Comparison of ENCODE assay signal across 7 mouse cellular contexts in genomic region chr7:127206606-127207005, GRCm38 (mm10). TPM values are rescaled to one million over a fixed set of nuclear protein-coding genes. Genes with fewer than 3 reads are reported as not detected.
DNase-seq lines count a peak whose midpoint lies in the region; ATAC-seq and TF ChIP-seq lines count a peak whose summit lies in the region.

No protein-coding gene starts in this region.

- H3K4me2 ChIP-seq in forebrain, postnatal 0 days (ENCODE audit: low read depth), result peak overlapping the region; percentile 98
- peak overlapping the region; percentile 95 for H3K4me2 ChIP-seq in lung, postnatal 0 days (replicated peaks; ENCODE audit: low read depth, low read length)

- H3K9ac ChIP-seq in forebrain, postnatal 0 days, result peak overlapping the region; percentile 72
- peak overlapping the region; percentile 84 for H3K9ac ChIP-seq in lung, postnatal 0 days (replicated peaks; ENCODE audit: low read depth)

- 50% methylated on average over 2 of the region's 2 CpGs for WGBS in forebrain, postnatal 0 days
- whole genome bisulfite sequencing in lung, postnatal 0 days, result 27% methylated on average over 2 of the region's 2 CpGs

- no peak for ATAC-seq in forebrain, postnatal 0 days
- ATAC-seq in lung, postnatal 0 days, result no peak

- DNase-seq in 3T3-L1 (ENCODE audit: low read depth, low spot score), result peak; percentile 20
- no peak for DNase-seq in forebrain, postnatal 0 days
- DNase-seq in lung, postnatal 0 days (ENCODE audit: low spot score), result peak; percentile 61
- no peak for DNase-seq in adrenal gland, postnatal 25 days
- DNase-seq in frontal cortex, adult 2 months (ENCODE audit: extremely low spot score in 1 of 2, low spot score in 1 of 2), result no peak
- DNase-seq in adrenal gland, adult 2 months, result no peak

- no peak overlapping the region for H3K27ac ChIP-seq in forebrain, postnatal 0 days (ENCODE audit: low read depth, low read length)
- 0 out of 2 replicates have a peak overlapping the region, but pooled peaks have one; percentile 85 for H3K27ac ChIP-seq in lung, postnatal 0 days (ENCODE audit: low read length)

- H3K36me3 ChIP-seq in E14TG2a.4 (ENCODE audit: insufficient read depth, low read length), result peaks cover 46% of the 10 kb centered on the region
- peaks cover 16% of the 10 kb centered on the region for H3K36me3 ChIP-seq in forebrain, postnatal 0 days (ENCODE audit: insufficient read depth)
- H3K36me3 ChIP-seq in lung, postnatal 0 days (ENCODE audit: insufficient read depth, low read length), result no peaks in the 10 kb centered on the region; the same call in 1 of the 2 replicates

- H3K4me1 ChIP-seq in E14TG2a.4 (replicated peaks; ENCODE audit: low read depth, low read length), result peaks cover 75% of the 10 kb centered on the region
- H3K4me1 ChIP-seq in forebrain, postnatal 0 days (ENCODE audit: insufficient read depth), result peaks cover 15% of the 10 kb centered on the region
- peaks cover 11% of the 10 kb centered on the region; the same call in 1 of the 2 replicates for H3K4me1 ChIP-seq in lung, postnatal 0 days (ENCODE audit: insufficient read depth, low read depth, low read length)

- no peak for TF ChIP-seq EP300 in lung, postnatal 0 days (IDR thresholded peaks at IDR 0.05)

- no peaks in the 10 kb centered on the region for H3K27me3 ChIP-seq in E14TG2a.4 (ENCODE audit: insufficient read depth, low read length)
- H3K27me3 ChIP-seq in forebrain, postnatal 0 days (ENCODE audit: insufficient read depth, low read length), result no peaks in the 10 kb centered on the region
- no peaks in the 10 kb centered on the region for H3K27me3 ChIP-seq in lung, postnatal 0 days (replicated peaks; ENCODE audit: insufficient read depth, low read length)

- no peaks in the 10 kb centered on the region for H3K9me3 ChIP-seq in E14TG2a.4 (ENCODE audit: low read length)
- no peaks in the 10 kb centered on the region for H3K9me3 ChIP-seq in forebrain, postnatal 0 days (ENCODE audit: low read length)
- no peaks in the 10 kb centered on the region for H3K9me3 ChIP-seq in lung, postnatal 0 days (ENCODE audit: low read length)

- peak overlapping the region; percentile 95 for H3K4me3 ChIP-seq in E14TG2a.4 (replicated peaks; ENCODE audit: low read length)
- H3K4me3 ChIP-seq in forebrain, postnatal 0 days (ENCODE audit: low read depth, low read length), result peak overlapping the region; percentile 92
- peak overlapping the region; percentile 85 for H3K4me3 ChIP-seq in lung, postnatal 0 days (ENCODE audit: low read depth, low read length)

- no peak for TF ChIP-seq CTCF in E14TG2a.4 (conservative IDR thresholded peaks at IDR 0.05; ENCODE audit: low read length)
- no peak for TF ChIP-seq CTCF in forebrain, postnatal 0 days (IDR thresholded peaks at IDR 0.05; ENCODE audit: low read depth)
- TF ChIP-seq CTCF in lung, postnatal 0 days (IDR thresholded peaks at IDR 0.05), result no peak

RNA-seq across cellular contexts. Expression of gene Tbc1d10b, which starts 1.7 kb away (rescaled TPM):
- 63.8 and 68.7 TPM in 2 replicates for total RNA-seq in forebrain, postnatal 0 days (2014; rRNA removed)
- polyA plus RNA-seq in forebrain, postnatal 0 days (2015; fragmentation: Nextera tagmentation; extraction: Ambion mirVana), result 18.1 and 24.8 TPM in 2 replicates
- 14.4 and 15.0 TPM in 2 replicates for polyA plus RNA-seq in lung, postnatal 0 days (2015; fragmentation: Nextera tagmentation; extraction: Ambion mirVana)
- total RNA-seq in adrenal gland, postnatal 25 days (2021), result 51.9 and 53.1 TPM in 2 replicates
- 60.3 and 77.8 TPM in 2 replicates for polyA plus RNA-seq in frontal cortex, adult 2 months (2012; rRNA removed)
- total RNA-seq in adrenal gland, adult 2 months (2021), result 10 to 100 TPM; 36.0 to 43.6 TPM
- 31.5 and 35.1 TPM in 2 replicates for polyA plus RNA-seq in adrenal gland, adult 2 months (2012; rRNA removed)

RNA-seq across cellular contexts. Expression of gene Mylpf, which starts 2.1 kb away (rescaled TPM):
- 0.52 and 1.6 TPM in 2 replicates for total RNA-seq in forebrain, postnatal 0 days (2014; rRNA removed)
- polyA plus RNA-seq in forebrain, postnatal 0 days (2015; fragmentation: Nextera tagmentation; extraction: Ambion mirVana), result 1.8 and 3.2 TPM in 2 replicates
- 6.4 and 8.0 TPM in 2 replicates for polyA plus RNA-seq in lung, postnatal 0 days (2015; fragmentation: Nextera tagmentation; extraction: Ambion mirVana)
- total RNA-seq in adrenal gland, postnatal 25 days (2021), result 4.1 and 4.4 TPM in 2 replicates
- polyA plus RNA-seq in frontal cortex, adult 2 months (2012; rRNA removed), result 1.6 and 3.0 TPM in 2 replicates
- total RNA-seq in adrenal gland, adult 2 months (2021), result 1 to 10 TPM; 2.2 to 2.3 TPM
- not detected in 2 replicates for polyA plus RNA-seq in adrenal gland, adult 2 months (2012; rRNA removed)

RNA-seq across cellular contexts. Expression of gene Cd2bp2, which starts 10.8 kb away (rescaled TPM):
- total RNA-seq in forebrain, postnatal 0 days (2014; rRNA removed), result 89.9 and 131 TPM in 2 replicates
- polyA plus RNA-seq in forebrain, postnatal 0 days (2015; fragmentation: Nextera tagmentation; extraction: Ambion mirVana), result 55.0 and 67.5 TPM in 2 replicates
- 28.4 and 29.6 TPM in 2 replicates for polyA plus RNA-seq in lung, postnatal 0 days (2015; fragmentation: Nextera tagmentation; extraction: Ambion mirVana)
- 53.5 and 65.9 TPM in 2 replicates for total RNA-seq in adrenal gland, postnatal 25 days (2021)
- polyA plus RNA-seq in frontal cortex, adult 2 months (2012; rRNA removed), result 97.1 and 102 TPM in 2 replicates
- 10 to 100 TPM; 37.6 to 67.6 TPM for total RNA-seq in adrenal gland, adult 2 months (2021)
- polyA plus RNA-seq in adrenal gland, adult 2 months (2012; rRNA removed), result 12.7 and 13.8 TPM in 2 replicates

RNA-seq across cellular contexts. Expression of gene Zfp553, which starts 26.3 kb away (rescaled TPM):
- total RNA-seq in forebrain, postnatal 0 days (2014; rRNA removed), result 34.3 and 46.6 TPM in 2 replicates
- polyA plus RNA-seq in forebrain, postnatal 0 days (2015; fragmentation: Nextera tagmentation; extraction: Ambion mirVana), result 29.8 and 35.9 TPM in 2 replicates
- 15.5 and 15.7 TPM in 2 replicates for polyA plus RNA-seq in lung, postnatal 0 days (2015; fragmentation: Nextera tagmentation; extraction: Ambion mirVana)
- 14.7 and 15.2 TPM in 2 replicates for total RNA-seq in adrenal gland, postnatal 25 days (2021)
- 13.5 and 13.8 TPM in 2 replicates for polyA plus RNA-seq in frontal cortex, adult 2 months (2012; rRNA removed)
- 10 to 100 TPM; 11.7 to 12.7 TPM for total RNA-seq in adrenal gland, adult 2 months (2021)
- 18.3 and 20.5 TPM in 2 replicates for polyA plus RNA-seq in adrenal gland, adult 2 months (2012; rRNA removed)

RNA-seq across cellular contexts. Expression of gene Sept1, which starts 26.3 kb away (rescaled TPM):
- total RNA-seq in forebrain, postnatal 0 days (2014; rRNA removed), result 6.5 and 8.0 TPM in 2 replicates
- 5.6 and 6.7 TPM in 2 replicates for polyA plus RNA-seq in forebrain, postnatal 0 days (2015; fragmentation: Nextera tagmentation; extraction: Ambion mirVana)
- 13.0 TPM in 2 replicates for polyA plus RNA-seq in lung, postnatal 0 days (2015; fragmentation: Nextera tagmentation; extraction: Ambion mirVana)
- 8.3 and 12.9 TPM in 2 replicates for total RNA-seq in adrenal gland, postnatal 25 days (2021)
- polyA plus RNA-seq in frontal cortex, adult 2 months (2012; rRNA removed), result 10.2 and 13.3 TPM in 2 replicates
- 10 to 100 TPM in 1 of 2 experiments, 1 to 10 TPM in 1; 7.1 to 11.4 TPM for total RNA-seq in adrenal gland, adult 2 months (2021)
- polyA plus RNA-seq in adrenal gland, adult 2 months (2012; rRNA removed), result 8.6 and 10.9 TPM in 2 replicates

Comparison
In these comparisons a context has a peak if more than half of its experiments do, and no peak if none do; other contexts are left out.
1. DNase-seq: peak in 3T3-L1 (single experiment) and lung, postnatal 0 days (single experiment); none in forebrain, postnatal 0 days (single experiment), adrenal gland, postnatal 25 days (single experiment), frontal cortex, adult 2 months (0 of 2) and adrenal gland, adult 2 months (single experiment).
2. Peak in every context shown above with its lines, with median percentiles within 50 percentile points of each other: H3K4me3 ChIP-seq.